Mouse (Mus musculus) CH12.LX (cell line): ENCODE results near the gene Dapk3.

Experiments used
- CTCF ChIP-seq, 2 experiments: IDR thresholded peaks in 1 of 2; conservative IDR thresholded peaks in 1 of 2; 2 replicates each; pipeline ENCODE4 v1.5.1; 2011 to 2012; ENCODE audit warnings: low read depth in 2 of 2, low read length in 2 of 2, improper control_type of control experiment in 1 of 2, inconsistent platforms in 1 of 2, mild to moderate bottlenecking in 1 of 2, moderate library complexity in 1 of 2
- ETS1 ChIP-seq: conservative IDR thresholded peaks from 2 replicates; pipeline ENCODE4 v1.6.1; 2012; ENCODE audit warnings: low read depth, mild to moderate bottlenecking, inconsistent platforms, low read length, improper control_type of control experiment, moderate library complexity
- MAX ChIP-seq: IDR thresholded peaks from 2 replicates; pipeline ENCODE4 v1.6.1; 2011; ENCODE audit warnings: low read length, improper control_type of control experiment
- POLR2A ChIP-seq: IDR thresholded peaks from 2 replicates; pipeline ENCODE4 v1.6.1; 2011; ENCODE audit warnings: low read depth, mild to moderate bottlenecking, improper control_type of control experiment, low read length
- SIN3A ChIP-seq: IDR thresholded peaks from 2 replicates; pipeline ENCODE4 v1.6.1; 2012; ENCODE audit warnings: low read length, improper control_type of control experiment, inconsistent platforms
- TCF12 ChIP-seq: IDR thresholded peaks from 2 replicates; pipeline ENCODE4 v1.6.1; 2014; ENCODE audit warnings: low read depth, mild to moderate bottlenecking, inconsistent platforms, low read length, improper control_type of control experiment
- ZMIZ1 ChIP-seq: IDR thresholded peaks from 2 replicates; pipeline ENCODE4 v1.6.1; 2012; ENCODE audit warnings: low read depth, mild to moderate bottlenecking, inconsistent platforms, low read length, improper control_type of control experiment

- TF ChIP-seq CTCF (conservative IDR thresholded peaks at IDR 0.05 in 1 of 2, IDR thresholded peaks at IDR 0.05 in 1 of 2; ENCODE audit: low read depth in 2 of 2, low read length in 2 of 2) (no peak), ZMIZ1 (no peak), TCF12 (no peak), SIN3A (no peak), MAX (no peak), POLR2A (no peak), ETS1 (no peak)
Observed at GRCm38 (mm10) chr10:81189821-81190220, 7.0 kb downstream of the Dapk3 start.
